Mouse (Mus musculus) mouse embryonic stem cell (cell line): ENCODE results near the gene Bicra.

ENCODE experiments used
- in situ Hi-C, 2 experiments: fragments of 300-500 bp; cut with MboI; formaldehyde crosslinking; loops; 1 replicate in 1 of 2; 3 replicates in 1 of 2; pipeline ENCODE4 v1.14.3; 2019 to 2020; ENCODE audit warnings: low sequenced_read_pairs in 2 of 2, low pct_unique_long_range_greater_than_20kb in 1 of 2, mixed read lengths in 1 of 2; ENCODE audit not compliant: unreplicated experiment in 1 of 2

The Bicra gene

DNA sequence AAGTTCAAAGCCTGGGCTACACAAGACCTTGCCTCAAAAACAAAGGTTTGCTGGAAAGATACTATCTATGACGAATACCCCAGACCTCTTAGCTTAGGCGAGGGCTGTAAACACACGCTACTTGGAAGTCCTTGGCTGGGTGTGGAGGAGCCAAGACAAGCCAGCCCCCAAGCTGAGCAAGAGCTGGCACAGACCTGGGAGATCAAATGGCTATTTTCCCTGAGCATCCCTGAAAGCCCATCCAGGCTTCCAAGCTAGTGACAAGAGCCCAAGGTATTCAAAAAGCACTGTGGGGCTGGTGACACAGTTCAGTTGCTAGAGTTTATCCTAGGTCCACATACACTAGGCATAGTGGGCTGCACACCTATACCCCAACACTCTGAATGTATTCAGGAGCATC, 2.9 kb upstream of the Bicra start:
- in situ Hi-C loops, result no loop called here

DNA sequence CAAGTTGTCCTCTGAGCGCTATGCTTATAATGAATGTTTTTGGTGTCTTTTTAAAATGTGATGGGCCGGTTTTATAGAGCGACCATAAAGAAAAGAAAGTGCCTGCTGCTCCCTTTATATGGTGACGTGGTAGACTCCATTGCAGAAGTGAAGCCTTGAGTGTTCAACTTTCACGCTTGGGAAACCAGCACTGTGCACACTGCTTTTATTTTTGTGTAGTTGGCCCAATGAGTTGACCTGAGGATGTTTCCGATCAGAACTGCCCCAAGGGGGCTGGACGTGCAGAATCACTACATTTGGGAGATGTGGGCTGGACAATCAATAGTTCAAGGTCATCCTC, 1.8 kb upstream of the Bicra start:
- in situ Hi-C loops, result loop anchor here (5.0 kb wide), 2 partner anchors 67 to 72 kb away; no protein-coding TSS in a partner anchor

DNA sequence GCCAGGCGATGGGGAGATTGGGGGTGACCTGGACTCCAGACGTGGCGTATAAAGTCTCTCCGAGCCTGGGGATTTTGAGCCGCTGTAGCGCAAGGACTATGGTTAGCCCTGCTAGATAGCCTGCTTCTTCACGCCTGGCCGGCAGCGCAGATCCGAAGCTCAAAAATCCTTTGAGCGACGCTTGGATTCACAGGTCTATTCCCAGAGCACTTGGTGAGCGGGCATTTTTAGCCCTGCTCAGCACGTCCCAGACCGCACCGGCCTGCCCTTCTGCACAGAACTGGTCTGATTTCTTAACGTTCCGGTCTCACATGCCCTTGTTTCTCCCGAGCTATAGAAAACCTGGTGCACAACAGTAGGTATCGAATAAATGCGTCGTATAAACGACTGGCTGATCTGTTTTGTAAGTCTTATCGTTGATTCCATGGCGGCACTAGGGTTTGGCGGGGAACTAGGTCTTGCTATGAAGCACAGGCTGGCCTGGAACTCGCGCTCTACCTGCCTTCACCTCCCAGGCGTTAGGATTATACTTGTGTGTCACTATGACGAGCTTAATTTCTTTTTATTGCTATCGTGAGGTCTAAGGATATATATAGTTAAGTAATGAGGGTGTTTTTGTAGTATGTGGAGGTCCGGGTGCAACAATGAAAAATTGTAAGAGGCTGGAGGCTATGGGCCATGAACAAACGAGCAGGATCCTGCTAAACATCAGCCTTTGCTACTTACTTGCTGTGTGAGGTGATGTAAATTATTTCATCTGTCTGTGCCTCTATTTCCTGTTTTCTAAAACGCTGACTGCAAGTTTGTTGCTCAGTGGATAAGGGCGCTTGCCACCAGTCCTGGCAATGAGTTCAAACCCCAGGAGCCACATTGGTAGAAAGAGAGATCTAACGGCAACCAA, 1.2 kb upstream of the Bicra start:
- in situ Hi-C loops, result loop anchor here (5.0 kb wide), 2 partner anchors 67 to 72 kb away; no protein-coding TSS in a partner anchor

DNA sequence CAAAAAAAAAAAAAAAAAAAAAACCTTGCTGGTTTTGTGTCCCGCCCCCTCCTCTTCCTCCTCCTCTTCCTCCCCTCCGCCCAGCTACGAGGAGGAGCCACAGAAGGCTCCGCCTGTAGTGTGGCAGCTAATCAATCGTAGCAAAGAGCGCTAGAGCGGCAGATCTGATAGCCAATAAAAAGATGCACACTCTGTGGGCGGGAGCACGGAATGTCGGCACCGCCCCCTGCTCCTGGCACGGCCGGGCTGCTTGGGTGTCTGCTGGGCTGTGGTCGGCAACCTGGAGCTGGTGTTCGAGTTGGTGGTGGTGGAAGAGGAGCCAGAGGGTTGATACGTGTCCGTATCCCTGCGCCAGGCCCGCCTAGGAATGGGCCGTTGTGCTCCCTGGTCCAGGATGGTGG, 443 bp upstream of the Bicra start:
- in situ Hi-C loops, result loop anchor here (5.0 kb wide), 2 partner anchors 66 to 71 kb away; no protein-coding TSS in a partner anchor

DNA sequence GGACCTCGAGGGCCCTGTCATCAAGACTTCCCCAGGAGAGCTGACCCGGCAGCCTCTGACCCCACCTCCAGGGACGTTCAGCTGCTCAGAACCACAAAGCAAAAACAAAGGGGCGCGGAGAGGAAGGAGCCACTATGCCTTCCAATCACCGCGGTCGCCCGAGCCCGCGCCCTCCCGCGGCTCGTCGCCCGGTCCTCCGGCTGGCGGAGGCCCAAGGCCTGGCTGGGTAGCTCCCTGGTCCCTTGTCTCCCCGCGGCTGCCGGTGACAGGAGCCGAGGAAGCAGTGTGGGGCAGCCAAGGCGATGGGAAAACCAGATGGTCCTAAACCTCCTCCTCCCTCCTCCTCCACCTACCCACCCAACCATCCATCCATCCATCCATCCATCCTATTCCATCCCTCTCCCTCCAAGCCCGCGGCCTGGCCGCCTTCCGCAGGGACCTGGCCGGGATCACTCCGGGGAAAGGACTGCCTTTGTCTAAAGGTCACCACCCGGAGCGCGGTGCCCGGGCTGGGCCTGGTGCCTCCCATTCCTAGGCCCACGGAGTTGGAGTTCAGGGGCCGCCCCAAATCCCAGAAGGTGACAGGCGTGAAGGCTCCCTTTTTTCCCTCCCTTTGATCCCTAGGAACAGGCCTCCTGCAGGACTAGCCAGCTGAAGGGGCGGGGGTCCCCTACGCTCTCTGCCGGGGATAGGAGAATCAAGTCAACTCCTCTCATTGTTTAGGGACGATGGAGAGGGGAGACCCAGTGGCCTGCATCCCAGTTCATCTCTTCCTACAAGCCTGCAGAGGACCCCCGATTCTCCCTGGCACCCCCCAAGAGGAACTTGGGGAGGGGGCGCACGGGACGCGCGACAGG, 1.0 kb downstream of the Bicra start:
- in situ Hi-C loops, result loop anchor here (5.0 kb wide), 2 partner anchors 64 to 69 kb away; no protein-coding TSS in a partner anchor

DNA sequence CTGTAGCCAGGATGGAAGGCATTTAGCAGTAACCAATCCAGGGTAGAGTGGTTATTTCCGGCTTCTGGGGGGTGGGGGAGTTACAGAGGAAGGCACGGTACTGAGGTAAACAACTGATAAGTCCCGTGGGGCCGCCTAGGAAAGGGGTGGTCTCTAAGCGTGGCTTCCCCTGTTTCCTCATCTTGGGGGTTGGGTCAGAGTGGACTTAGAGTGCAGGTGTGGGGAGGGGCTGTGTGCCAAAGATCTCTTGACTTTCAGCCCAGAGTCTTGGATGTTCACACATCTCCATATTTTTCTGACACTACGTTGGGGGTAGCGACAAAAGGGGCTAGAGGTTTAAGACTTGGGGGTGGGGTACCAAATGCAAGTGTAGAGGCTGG, 1.6 kb downstream of the Bicra start:
- in situ Hi-C loops, result loop anchor here (5.0 kb wide), 2 partner anchors 64 to 69 kb away; no protein-coding TSS in a partner anchor

DNA sequence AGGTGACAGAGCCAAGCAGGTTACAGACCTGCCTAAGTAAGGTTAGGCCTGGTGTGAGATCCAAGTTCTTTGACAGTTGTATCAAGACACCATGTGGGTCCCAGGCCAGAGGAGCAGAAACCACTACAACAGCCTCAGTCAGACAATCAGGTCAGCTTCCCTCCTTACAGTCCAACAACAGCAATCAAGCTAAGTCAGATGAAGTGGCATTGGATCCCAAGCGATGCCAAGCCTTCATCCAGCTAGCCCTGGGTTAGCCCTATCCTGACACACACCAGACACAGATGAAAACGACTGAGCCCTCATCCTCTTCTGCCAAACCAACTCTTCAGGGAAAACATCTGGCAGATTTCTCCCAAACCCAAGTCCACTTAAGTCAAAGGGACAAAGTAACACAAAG, 2.2 kb downstream of the Bicra start:
- in situ Hi-C loops, result loop anchor here (5.0 kb wide), 2 partner anchors 63 to 68 kb away; no protein-coding TSS in a partner anchor

DNA sequence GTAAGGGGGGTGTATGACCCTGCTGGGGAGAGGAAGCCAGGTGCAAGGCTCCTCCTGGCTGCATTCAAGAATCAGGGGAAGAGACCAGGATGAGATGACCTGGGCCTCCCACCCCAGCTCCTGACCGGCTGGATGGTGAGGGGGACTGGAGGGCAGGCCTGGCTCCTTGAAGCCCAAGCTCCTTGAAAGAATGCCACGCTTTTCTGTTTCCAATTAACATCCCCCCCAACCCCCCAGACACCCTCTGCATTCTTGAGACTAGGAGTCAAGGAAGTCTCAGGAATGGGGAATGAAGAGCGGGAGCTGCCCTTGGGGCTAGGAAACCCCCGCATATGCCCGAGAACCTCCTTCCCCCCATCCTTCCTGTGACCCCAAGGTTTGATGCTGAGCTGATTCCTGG, 3.2 kb downstream of the Bicra start:
- in situ Hi-C loops, result no loop called here

DNA sequence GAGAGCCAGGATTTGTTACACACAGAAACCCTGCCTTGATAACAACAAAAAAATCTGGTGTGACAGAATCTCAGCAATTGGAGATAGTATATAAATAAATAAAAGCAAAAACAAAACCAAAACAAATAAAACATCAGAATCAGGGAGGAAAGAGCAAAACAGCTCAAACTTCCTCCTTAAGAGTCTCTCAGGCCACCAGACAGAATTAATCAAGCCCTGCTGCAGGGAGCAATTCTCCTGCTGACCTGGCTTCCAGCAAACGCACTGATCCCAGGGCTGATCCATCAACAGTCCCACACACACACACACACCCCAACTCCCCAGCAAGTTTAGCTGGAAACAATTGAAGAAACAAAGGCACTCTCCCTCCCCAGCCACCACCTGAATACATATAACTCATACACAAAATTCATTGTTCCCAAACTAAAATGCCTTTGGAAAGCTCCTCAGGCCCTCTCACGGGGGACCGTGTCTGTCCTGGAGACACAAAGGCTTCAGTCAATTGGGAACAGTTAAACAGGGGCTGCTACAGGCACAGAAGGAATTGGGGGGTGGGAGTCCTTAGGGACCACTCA, 3.8 kb downstream of the Bicra start:
- in situ Hi-C loops, result no loop called here

DNA sequence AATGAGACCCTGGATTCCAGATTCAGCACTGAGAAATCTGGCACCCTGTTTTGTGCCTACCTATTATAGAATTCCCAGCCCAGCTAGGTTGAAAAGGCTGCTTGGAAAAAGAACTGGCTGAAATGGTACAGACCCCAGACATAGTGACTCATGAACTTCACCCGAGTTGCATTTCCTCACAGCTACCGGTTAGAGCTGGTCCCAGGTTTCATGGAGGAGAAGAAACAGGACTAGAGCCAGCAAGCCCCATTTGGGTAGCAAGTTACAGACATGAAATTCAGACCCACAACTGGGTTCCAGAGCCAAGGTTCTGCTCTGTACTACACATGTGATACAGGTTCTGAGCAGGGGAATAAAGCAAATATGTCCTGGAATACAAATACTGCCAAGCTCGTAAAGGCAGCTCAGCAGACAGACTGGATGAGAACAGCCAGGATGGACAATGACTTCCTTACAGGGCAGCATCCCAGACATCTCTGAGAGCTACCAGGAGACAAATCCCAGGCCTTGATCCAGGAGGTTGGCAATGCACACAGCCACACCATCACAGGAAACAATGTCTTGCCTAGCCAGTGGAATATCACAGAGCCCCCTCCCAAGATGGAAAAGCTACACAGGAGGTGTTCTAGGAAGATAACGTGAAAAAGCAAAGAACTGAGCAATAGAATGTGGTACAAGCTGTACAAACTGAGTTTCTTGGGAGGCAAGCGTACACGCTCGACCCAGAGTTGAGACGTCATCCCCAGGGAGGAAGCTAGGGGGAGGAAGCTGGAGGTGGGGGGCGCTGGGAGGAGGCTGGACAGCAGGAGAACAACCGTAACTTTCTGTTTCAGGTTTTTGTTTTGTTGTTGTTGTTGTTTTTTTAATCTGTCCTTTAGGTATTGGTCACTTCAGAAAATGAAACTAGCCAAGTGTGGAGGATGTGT, 4.6 kb downstream of the Bicra start:
- in situ Hi-C loops, result no loop called here

DNA sequence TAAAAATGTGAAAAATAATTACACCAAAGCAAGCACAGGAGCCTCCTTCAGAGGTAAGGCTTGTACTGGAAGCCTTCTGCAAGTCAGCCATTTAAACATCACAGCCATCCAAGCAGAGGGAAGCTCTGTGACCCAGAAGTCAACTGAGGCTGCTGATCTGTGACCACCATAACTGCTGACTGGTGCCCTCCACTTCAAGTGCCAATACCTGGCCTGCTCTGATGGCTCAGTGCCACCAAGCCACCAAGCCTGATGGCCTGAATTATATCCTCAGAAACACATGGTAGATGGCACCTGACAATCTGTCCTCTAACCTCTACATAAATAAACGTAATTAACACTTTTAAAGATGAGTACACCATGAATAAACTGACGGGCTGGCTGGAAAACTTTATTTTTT, 6.5 kb downstream of the Bicra start:
- in situ Hi-C loops, result no loop called here

DNA sequence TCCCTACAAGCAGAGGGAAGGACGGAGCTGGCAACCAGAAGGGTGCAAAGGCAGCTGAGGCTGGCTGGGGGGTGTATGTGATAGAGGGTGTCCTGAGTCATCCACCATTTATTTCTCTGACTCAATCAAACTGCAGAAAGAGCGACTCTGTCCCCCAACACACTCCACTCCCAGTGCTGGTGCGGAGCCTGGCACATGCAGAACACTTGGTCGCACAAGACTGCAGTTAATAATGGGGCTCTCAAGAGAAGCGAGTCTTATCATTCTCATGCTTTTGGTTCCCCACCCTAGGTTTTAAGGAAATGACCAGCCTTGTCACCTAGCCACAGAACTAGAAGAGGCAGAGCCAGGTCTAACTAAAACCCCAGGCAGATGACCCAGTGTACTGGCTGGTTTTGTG, 8.4 kb downstream of the Bicra start:
- in situ Hi-C loops, result no loop called here

DNA sequence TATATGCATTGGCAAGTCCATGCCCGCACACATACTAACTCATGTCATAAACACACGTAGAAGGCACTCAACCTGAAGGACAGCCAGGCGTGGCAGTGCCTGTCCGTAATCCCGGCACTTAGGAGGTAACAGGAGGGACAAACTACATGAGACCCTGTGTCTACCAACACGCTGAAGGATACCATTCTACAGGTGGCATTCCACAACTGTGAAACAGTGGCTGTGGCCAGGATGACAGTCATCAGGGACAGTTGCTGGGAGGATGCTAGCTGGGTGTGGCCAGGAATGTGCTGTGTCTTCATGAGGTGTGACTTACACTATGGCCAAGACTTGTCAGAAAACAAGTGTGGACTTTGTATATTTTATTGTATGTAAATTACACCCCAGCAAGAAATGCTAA, 10.7 kb downstream of the Bicra start:
- in situ Hi-C loops, result no loop called here

DNA sequence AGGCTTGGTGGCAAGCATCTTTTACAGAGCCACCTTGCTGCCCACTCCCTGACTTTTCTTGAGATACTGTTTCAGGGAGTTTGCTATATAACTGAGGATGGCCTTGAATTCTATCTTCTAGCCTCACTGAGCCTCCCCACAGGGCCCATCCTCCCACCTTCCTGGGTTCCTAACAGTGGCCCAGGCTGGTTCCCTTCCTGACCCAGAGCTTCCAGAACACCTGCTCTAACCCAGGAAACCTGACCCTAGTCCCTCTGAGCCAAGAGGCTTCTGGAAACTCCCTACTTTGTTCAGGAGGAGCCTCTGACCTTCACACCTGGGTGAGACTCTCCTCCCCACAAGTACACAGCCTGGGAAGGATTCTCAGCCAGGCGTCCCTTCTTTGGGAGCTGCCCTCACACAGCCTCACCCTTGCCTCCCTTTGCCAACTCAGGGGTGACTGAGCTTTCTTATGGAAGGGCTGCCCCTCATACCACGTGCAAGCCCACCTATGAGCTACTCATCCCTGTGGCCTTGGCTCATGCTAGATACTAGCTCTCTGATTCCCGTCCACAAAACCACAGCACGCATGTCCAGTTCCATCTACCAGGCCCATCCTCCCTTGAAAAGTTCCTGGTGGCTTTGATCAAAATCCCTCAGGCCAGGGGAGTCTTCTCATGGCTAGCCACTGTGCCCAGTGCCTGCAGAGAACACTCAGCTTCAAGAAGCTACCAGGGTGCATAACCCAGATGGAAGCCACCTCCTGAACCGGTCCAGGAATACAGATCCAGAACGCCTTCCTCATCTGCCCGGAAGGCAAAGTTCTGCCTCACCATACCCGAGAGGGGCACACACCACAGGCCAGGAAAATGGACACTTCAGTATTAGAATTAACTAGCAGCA, 13.9 kb downstream of the Bicra start:
- in situ Hi-C loops, result no loop called here

DNA sequence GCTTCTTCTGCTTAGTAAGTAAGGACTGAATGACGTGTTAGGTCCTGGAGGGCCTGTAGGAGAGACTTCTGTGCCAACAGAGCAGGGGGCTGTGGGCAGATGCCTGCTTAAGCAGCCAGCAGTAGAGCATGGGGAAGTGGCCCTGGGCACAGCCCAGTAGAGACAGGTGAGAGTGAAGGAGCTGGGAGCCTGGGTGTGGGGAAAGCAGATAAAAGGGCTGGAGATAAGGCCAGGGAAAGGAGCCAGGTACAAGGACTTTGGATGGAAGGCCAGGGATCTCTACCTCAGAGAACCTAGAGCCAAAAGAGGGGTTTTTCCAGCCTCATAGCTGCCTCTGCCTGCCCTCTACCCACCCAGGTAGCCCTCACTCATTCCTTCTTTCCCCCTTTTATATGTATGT, 14.7 kb downstream of the Bicra start:
- in situ Hi-C loops, result no loop called here

DNA sequence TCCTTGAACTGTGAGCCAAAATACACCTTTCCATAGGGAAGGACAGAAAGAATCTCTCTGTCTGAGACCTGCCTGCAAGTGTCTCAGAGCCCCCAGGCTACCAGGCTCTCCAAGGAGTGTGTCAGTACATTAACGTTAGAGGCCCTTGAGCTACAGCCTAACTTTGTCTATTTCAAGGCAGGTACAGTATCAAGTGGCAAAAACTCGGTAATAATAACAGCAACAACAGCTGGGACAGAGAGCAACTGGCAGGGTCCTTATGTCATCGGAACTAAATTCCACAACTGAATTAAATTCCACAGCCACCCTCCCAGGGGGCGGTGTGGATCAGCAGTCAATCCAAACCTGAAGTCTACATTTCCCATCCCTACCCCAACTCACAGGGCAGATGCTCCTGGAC, 16.6 kb downstream of the Bicra start:
- in situ Hi-C loops, result no loop called here
